Mouse (Mus musculus) forebrain, embryonic 10.5 days (tissue): Measurements from ENCODE around the gene Prss3. TPM values are rescaled to one million over a fixed set of nuclear protein-coding genes. Genes with fewer than 3 reads are reported as not detected.
"Not testable (repeated sequence)": the region's sequence is repeated elsewhere in the genome, so short reads cannot be mapped to it uniquely, and the experiment has no call there.

ENCODE experiments used
- DNase-seq: peaks from one replicate; pipeline ENCODE4 v3.0.0-alpha.2; 2017; ENCODE audit warnings: low spot score; ENCODE audit errors: extremely low spot score
- H3K27ac ChIP-seq: fragments of 300-500 bp; sonication (generic); 2 replicates; pipeline ENCODE4 v1.5.1; 2016; ENCODE audit warnings: mild to moderate bottlenecking
- H3K27me3 ChIP-seq: fragments of 300-500 bp; sonication (generic); 2 replicates; pipeline ENCODE4 v1.6.1; 2016; ENCODE audit warnings: mild to moderate bottlenecking; ENCODE audit not compliant: poor library complexity, severe bottlenecking
- H3K36me3 ChIP-seq: fragments of 300-500 bp; sonication (generic); replicated peaks from 2 replicates; pipeline ENCODE4 v1.6.1; 2016; ENCODE audit warnings: mild to moderate bottlenecking, moderate library complexity
- H3K4me1 ChIP-seq: fragments of 300-500 bp; sonication (generic); 2 replicates; pipeline ENCODE4 v1.6.1; 2016
- H3K4me3 ChIP-seq: fragments of 300-500 bp; sonication (generic); 2 replicates; pipeline ENCODE4 v1.5.1; 2016; ENCODE audit warnings: mild to moderate bottlenecking, moderate library complexity
- H3K9me3 ChIP-seq: fragments of 300-500 bp; sonication (generic); 2 replicates; pipeline ENCODE4 v1.6.1; 2016; ENCODE audit warnings: mild to moderate bottlenecking, moderate library complexity
- WGBS: fragments of 180-500 bp; shearing (Covaris S2); methylation state at CpG from one replicate; pipeline ENCODE4 v1.1.7; 2016; 5-methylcytosine and 5-hydroxymethylcytosine counted together
- polyA plus RNA-seq: library from polyadenylated mRNA; unstranded; fragments of >200 nt; fragmentation: Nextera tagmentation; extraction: Ambion mirVana; gene quantifications from 2 replicates; pipeline ENCODE4 v1.2.1, GENCODE M21; 2016

Gene Prss3
- not detected in 2 replicates for polyA plus RNA-seq

DNA sequence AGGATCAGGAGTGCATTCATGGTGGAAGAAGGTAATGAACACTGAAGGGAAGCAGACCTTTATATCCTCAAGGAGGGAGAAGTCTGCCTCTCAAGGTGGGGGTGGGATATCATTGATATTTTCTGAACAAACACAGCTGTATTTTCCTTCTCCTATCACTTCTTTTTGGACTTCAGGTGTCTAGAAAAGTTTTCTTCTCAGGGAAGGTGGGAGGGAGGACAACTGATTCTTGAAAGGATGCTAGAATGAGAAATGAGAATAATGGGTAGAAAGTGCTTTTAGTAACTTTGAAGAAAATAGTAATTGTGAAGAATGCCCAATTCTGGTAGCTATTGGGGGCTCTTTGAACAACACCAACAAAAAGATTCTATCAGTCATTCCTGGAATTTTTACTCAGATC lies at the start of gene Prss3:
Gene Prss3, minus strand, starts transcription at position 101 of the 400 bp plus-strand sequence.
- H3K36me3 ChIP-seq, DNase-seq, H3K9me3 ChIP-seq, H3K27me3 ChIP-seq, H3K4me3 ChIP-seq, H3K27ac ChIP-seq, H3K4me1 ChIP-seq: not testable (repeated sequence)

DNA sequence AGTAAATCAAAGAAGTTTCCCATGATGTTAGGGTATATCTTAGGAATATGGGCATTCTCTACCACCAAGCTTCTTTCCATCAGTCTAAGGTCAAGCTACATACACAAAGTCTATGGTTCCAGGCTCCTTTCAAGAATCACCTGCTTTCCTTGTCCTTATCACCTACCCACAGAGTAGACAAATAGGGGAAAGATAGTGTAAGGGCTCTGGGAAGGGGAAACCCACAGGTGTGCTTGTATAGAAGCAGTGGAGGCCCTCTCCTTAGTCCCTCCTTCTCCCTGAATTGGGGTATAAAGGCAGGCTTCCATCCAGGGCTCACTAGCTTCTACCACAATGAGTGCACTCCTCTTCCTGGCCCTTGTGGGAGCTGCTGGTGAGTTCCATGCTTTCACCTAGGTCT lies 14.6 kb upstream of the Prss3 start, which contains the start of gene Gm5771:
Gene Gm5771, plus strand, starts transcription at position 301 of the 400 bp plus-strand sequence.
- not testable (repeated sequence) for DNase-seq, H3K27me3 ChIP-seq, H3K36me3 ChIP-seq, H3K4me3 ChIP-seq, H3K9me3 ChIP-seq, H3K4me1 ChIP-seq, H3K27ac ChIP-seq

DNA sequence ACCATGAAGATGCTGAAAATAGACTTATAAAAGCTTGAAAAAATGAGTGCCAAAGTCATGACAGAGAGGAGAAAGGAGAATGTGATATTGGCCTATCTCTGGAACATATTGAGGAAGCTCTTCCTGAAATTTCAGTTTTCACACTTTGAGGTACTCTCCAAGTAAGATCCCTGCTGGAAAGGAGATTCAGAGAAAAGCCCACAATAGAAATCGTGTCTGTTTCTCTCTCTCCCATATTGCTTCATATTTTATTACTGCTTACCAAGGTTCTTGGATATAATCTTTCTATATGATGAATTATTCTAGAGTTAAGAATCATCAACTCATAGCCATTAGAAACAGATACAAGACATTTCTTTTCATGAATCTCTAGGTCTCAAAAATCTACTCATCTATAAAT lies 14.2 kb upstream of the Prss3 start:
- H3K36me3 ChIP-seq, DNase-seq, H3K27ac ChIP-seq, H3K4me3 ChIP-seq, H3K4me1 ChIP-seq, H3K27me3 ChIP-seq, H3K9me3 ChIP-seq: not testable (repeated sequence)
- WGBS, result 82% methylated on average over 1 of the region's 1 CpGs

- H3K27ac ChIP-seq, result no peak overlapping the region
- no peaks in the 10 kb centered on the region for H3K9me3 ChIP-seq
- no peak for DNase-seq
- H3K4me3 ChIP-seq, result no peak overlapping the region
- no peaks in the 10 kb centered on the region for H3K36me3 ChIP-seq
- no peaks in the 10 kb centered on the region for H3K4me1 ChIP-seq
- WGBS, result 86% methylated on average over 2 of the region's 2 CpGs
- H3K27me3 ChIP-seq, result no peaks in the 10 kb centered on the region
These were observed 9.3 kb upstream of the Prss3 start for GRCm38 (mm10) chr6:41386781-41387180.

- 80% methylated on average over 1 of the region's 2 CpGs for WGBS
- H3K9me3 ChIP-seq, H3K27me3 ChIP-seq, H3K27ac ChIP-seq, DNase-seq, H3K4me3 ChIP-seq, H3K36me3 ChIP-seq, H3K4me1 ChIP-seq: not testable (repeated sequence)
These were observed 3.7 kb downstream of the Prss3 start for GRCm38 (mm10) chr6:41373772-41374171.

DNA sequence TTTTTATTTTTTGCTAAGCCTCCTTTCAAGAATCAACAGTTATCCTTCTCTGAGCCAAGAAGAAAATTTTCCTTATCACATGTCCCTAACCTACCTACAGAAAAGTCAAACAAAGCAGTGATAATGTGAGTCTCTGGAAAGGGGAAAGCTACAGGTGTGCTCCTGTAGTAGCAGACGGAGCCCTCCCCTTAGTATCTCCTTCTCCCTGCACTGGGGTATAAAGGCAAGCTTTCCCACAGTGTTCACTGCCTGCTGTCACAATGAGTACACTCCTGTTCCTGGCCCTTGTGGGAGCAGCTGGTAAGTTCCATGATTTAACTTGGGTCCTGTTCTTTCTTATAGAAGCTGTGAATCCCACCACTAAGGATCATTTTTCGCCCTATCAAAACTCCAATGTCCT lies 23.5 kb downstream of the Prss3 start, which contains the start of gene Try10:
Gene Try10, plus strand, starts transcription at position 174 of the 400 bp plus-strand sequence.
- H3K4me3 ChIP-seq, result no peak within 1 kb of the TSS
- H3K9me3 ChIP-seq, result no peaks in the 10 kb centered on the region
- WGBS, result 70% methylated on average over 2 of the region's 2 CpGs
- no peak within 1 kb of the TSS for H3K27ac ChIP-seq
- H3K36me3 ChIP-seq, result no peaks in the 10 kb centered on the region
- DNase-seq, result no peak
- no peaks in the 10 kb centered on the region for H3K27me3 ChIP-seq
- no peaks in the 10 kb centered on the region for H3K4me1 ChIP-seq

Other genes with a start within 250 kb of the Prss3 start
- gene Try4, start 75.4 kb downstream of the Prss3 start, polyA plus RNA-seq, result not detected in 2 replicates
- not detected in 2 replicates for gene Try5, start 60.8 kb downstream of the Prss3 start, polyA plus RNA-seq
- gene Try10, start 23.6 kb downstream of the Prss3 start, polyA plus RNA-seq, result not detected in 2 replicates
- not detected in 2 replicates for gene Gm5771, start 14.7 kb upstream of the Prss3 start, polyA plus RNA-seq
- not detected in 2 replicates for gene Gm10334, start 68.5 kb upstream of the Prss3 start, polyA plus RNA-seq
- not detected in 2 replicates for gene Prss1, start 81.3 kb upstream of the Prss3 start, polyA plus RNA-seq
- not detected in 2 replicates for gene Prss2, start 144.1 kb upstream of the Prss3 start, polyA plus RNA-seq
- 14.6 and 16.6 TPM in 2 replicates for gene Ephb6, start 227.8 kb upstream of the Prss3 start, polyA plus RNA-seq